Mouse (Mus musculus): Measurements from ENCODE around the gene Cldn6.

Cldn6 gene

GRCm38 (mm10) chr17:23675127-23675526, 3.9 kb upstream of the Cldn6 start:
- DNase-seq (ENCODE audit: low spot score), result peak; percentile 49

GRCm38 (mm10) chr17:23675564-23676281, 3.3 kb upstream of the Cldn6 start:
- peak; percentile 81 for DNase-seq (ENCODE audit: low spot score)

GRCm38 (mm10) chr17:23676473-23677031, 2.5 kb upstream of the Cldn6 start:
- peak; percentile 69 for DNase-seq (ENCODE audit: low spot score)

- peak; percentile 90 for DNase-seq (ENCODE audit: low spot score)
These were observed 1.8 kb upstream of the Cldn6 start, which contains the start of gene Tnfrsf12a for GRCm38 (mm10) chr17:23677236-23677679. TSS of gene Tnfrsf12a (minus strand) at chr17:23677468.

GRCm38 (mm10) chr17:23680336-23680735, 1.3 kb downstream of the Cldn6 start:
- DNase-seq (ENCODE audit: low spot score), result no peak

- DNase-seq (ENCODE audit: low spot score), result peak; percentile 88
These were observed 2.0 kb downstream of the Cldn6 start for GRCm38 (mm10) chr17:23681086-23681485.

- no peak for DNase-seq (ENCODE audit: low spot score)
These were observed 3.0 kb downstream of the Cldn6 start for GRCm38 (mm10) chr17:23682092-23682491.

GRCm38 (mm10) chr17:23682530-23682929, 3.5 kb downstream of the Cldn6 start:
- DNase-seq (ENCODE audit: low spot score), result no peak

- DNase-seq (ENCODE audit: low spot score), result peak; percentile 51
These were observed 4.2 kb downstream of the Cldn6 start for GRCm38 (mm10) chr17:23683226-23683625.

- no peak for DNase-seq (ENCODE audit: low spot score)
These were observed 5.0 kb downstream of the Cldn6 start, which contains the start of gene Cldn9 for GRCm38 (mm10) chr17:23683856-23684672. TSS of gene Cldn9 (minus strand) at chr17:23684026.

GRCm38 (mm10) chr17:23694491-23694890, 15.4 kb downstream of the Cldn6 start:
- DNase-seq (ENCODE audit: low spot score), result no peak

GRCm38 (mm10) chr17:23695801-23696200, 16.8 kb downstream of the Cldn6 start:
- no peak for DNase-seq (ENCODE audit: low spot score)

GRCm38 (mm10) chr17:23699131-23700077, 20.4 kb downstream of the Cldn6 start:
- DNase-seq (ENCODE audit: low spot score), result peak; percentile 61

- DNase-seq (ENCODE audit: low spot score), result peak; percentile 97
These were observed 21.0 kb downstream of the Cldn6 start for GRCm38 (mm10) chr17:23700079-23700478.

GRCm38 (mm10) chr17:23703301-23703700, 24.3 kb downstream of the Cldn6 start:
- DNase-seq (ENCODE audit: low spot score), result no peak

- peak; percentile 86 for DNase-seq (ENCODE audit: low spot score)
These were observed 25.7 kb downstream of the Cldn6 start for GRCm38 (mm10) chr17:23704741-23705140.

GRCm38 (mm10) chr17:23705525-23706104, 26.6 kb downstream of the Cldn6 start:
- DNase-seq (ENCODE audit: low spot score), result no peak

GRCm38 (mm10) chr17:23706212-23706611, 27.2 kb downstream of the Cldn6 start:
- DNase-seq (ENCODE audit: low spot score), result peak; percentile 86

GRCm38 (mm10) chr17:23717003-23717402, 38.0 kb downstream of the Cldn6 start:
- no peak for DNase-seq (ENCODE audit: low spot score)

GRCm38 (mm10) chr17:23719455-23719854, 40.4 kb downstream of the Cldn6 start:
- DNase-seq (ENCODE audit: low spot score), result no peak

GRCm38 (mm10) chr17:23721886-23722285, 42.8 kb downstream of the Cldn6 start:
- DNase-seq (ENCODE audit: low spot score), result no peak
